Mouse (Mus musculus) heart, adult 8-10 months (tissue): ENCODE measurements around the gene Ptpn13. TPM values are rescaled to one million over a fixed set of nuclear protein-coding genes. Genes with fewer than 3 reads are reported as not detected.

Source experiments
- DNase-seq: peaks from one replicate; pipeline ENCODE4 v3.0.0; 2022; ENCODE audit warnings: low spot score
- total RNA-seq, 4 experiments: library from RNA; stranded (reverse); gene quantifications; 2 replicates each; pipeline ENCODE4 v1.2.4; 2022

Ptpn13 gene
- total RNA-seq, 4 experiments from 2014 or later, result 4.8 to 6.8 (median 5.6) TPM

DNA sequence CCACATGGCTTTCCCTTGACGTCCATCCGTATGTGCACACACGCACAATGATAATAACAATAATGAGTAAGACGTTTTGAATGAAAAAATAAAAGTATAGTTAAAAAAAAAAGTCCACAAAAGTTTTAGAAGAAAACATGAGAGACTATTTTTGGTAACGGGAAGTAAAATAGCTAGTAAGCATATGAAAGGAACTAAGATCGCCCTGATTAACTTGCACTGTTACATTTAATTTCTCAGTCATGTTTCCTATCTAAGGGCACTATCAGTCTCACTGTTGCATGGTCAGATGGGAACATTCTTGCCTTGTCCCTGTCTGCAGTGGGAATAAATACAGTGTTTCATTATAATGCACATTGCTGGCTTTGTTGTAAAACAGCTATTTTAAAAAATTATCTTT lies 2.4 kb upstream of the Ptpn13 start:
- DNase-seq, result no peak

DNA sequence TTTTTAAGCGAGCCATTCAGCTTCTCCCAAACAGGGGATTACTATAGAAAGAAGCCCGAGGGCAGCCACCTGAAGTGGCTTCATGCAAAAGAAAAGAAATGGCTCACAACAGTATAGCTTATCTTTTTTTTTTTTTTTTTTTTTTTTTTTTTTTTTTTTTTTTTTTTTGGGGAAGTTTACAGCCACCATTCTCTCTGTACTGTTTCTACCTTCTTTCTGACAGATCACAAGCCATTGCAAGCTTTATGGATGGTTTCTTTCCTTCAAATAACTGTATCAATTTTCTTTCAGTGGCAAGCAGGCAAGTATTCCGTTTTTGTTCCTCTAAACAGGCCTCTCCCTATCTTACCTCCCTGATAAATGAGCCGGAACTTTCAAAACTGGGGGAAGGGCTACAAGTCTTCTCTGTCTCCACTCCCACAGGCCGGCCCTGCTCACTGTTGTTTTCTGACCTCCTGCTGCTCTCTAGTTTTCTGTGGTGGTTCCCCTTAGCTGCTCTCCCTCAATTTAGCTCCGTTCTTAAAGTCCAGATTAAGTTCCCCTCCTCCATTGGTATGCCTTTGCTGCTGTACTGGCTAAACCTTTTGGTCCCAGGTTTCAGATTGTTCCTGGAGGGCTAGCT lies 1.6 kb upstream of the Ptpn13 start:
- no peak for DNase-seq

DNA sequence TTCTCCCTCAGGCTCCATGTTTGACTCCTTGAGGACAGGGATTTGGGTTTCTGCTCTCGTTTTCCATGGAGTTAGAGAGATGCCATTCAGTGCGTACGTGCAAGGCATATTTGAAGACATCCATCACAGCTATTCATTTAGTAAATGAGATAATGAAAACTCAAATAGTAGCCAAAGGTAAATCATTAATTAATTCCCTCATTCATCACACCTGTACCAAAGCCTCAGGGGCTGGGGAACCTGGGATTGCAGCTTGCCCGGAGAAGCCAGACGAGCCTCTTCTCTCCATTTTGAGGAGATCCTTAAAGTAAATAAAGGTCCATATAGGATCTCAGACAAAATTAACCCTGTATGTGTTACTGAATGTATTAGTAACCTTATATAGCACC lies 1.1 kb upstream of the Ptpn13 start:
- no peak for DNase-seq

DNA sequence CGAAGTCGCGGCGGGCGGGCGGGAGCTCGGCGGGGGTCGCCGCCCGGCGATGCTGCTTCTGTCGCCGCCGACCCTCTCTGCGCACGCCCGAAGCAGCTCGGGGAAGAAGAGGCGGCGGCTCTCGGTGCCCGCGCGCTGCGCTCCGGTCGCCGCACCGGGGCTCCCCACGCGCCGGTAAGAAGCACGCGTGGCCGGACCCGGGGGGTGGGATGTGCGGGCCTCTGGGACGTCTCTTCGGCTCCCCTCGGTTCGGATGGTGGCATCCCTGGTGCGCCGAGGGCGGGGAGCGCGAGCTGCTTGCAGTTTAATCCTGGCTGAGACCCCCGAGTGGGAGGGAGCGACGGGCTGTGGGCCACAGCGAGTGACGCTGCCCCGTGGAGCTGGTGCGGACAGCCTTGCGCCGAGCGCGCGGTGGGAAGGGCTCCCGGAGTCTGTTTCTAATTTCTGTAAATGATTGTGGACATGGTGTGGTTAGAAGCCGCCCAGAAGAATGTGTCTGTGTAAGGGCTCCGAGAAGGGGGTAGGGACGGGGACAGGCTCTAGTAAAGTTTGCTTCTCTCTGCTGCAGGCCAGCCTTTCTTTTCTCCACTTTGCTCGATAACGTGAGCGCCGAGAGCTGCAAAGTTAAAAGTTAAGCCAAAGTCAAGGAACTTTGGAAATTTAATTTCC lies 505 bp downstream of the Ptpn13 start:
- no peak for DNase-seq

DNA sequence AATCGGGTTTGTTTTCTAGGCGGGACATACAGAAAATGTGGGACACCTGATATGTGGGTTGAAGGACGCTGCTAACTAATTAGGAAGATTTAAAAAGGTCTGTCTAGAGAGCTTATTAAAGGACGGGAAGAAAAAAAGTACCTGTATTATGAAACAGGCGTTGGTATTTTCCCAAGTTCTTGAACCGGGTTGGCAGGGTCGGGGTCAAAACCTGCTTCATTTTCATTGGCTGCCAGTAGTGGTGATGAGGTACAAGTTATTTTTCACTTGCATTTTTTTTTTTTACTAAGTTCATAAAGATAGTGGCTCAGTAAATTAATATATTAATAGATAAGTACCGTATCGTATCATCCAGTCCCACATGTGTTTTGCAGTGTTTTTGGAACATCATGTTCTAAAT lies 1.3 kb downstream of the Ptpn13 start:
- no peak for DNase-seq

DNA sequence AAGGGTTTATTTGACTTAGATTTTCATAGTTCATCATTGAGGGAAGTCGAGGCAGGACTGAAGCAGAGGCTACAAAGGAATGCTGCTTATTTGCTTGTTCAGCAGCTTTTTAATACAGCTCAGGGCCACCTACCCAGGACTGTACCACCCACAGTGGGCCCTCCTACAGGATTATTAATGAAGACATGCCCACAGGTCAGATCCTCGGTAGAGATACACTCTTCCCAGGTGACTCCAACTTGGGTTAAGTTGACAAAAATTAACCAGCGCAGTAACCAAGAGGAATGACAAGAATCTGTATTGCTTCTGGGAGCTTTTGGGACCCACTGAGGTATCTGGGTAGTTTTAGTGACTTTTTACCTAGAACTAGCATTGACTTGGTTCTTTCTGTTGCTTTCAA lies 6.0 kb downstream of the Ptpn13 start:
- DNase-seq, result no peak

DNA sequence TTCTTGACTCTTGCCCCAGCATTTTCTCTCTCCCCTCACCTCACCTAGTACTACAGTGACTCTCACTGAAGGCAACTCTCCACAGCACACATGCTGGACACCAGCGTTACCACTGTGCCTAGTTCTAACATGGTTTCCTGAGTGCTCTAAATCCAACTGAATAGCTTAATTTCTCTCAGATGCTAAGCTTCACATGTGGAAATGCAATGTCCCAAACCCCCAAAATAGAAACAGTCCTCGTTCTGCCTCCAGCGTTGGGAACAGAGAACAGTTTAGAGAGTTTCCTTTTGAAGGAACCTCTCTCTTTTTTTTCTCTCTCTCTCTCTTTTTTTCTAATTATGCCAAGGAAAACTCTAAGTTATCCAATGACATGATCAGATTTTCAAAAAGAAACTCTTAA lies 6.5 kb downstream of the Ptpn13 start:
- no peak for DNase-seq

DNA sequence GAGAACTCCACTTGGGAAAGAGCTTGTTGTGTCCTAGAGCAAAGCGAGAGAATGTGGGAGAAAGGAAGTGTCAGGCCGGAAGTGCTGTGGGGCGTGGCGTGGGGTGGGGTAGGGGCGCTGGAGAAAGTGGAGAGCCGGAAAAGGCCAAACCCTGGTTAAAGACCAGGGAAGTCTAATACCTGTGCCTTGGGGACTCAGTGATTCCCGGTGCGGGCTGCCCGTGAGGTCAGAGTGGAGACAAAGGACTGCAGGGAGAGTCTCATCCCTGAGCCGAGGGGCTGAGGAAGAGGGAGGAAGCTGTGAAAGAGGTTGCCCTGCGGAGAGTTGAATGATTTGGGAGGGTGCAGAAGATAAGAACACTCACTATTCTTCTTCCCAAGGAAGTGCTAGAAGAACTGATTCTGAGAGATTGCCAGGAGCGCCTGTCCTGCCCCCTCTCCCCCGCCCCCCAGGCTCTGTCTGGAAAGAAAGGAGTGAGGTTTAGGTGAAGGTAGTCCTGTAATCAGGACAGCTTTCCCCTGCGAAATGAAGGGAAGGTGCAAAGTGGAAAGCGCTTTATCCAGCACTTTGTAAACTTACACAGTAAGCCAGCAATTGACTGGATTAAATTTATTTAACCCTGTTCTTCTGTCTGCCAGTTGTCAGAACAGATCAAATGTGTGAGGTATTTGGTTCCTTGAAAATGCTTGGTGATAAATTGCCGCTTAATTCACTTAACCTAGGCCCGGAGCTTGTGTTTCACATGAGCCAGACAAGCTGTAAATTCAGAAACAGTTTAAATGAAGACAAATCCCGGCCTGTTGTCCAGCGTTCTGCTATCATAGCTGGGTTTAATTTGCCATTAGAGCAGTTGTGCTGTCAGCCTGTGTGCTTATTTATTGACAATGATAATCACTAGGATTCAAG lies 11.3 kb downstream of the Ptpn13 start:
- peak; percentile 39 for DNase-seq

DNA sequence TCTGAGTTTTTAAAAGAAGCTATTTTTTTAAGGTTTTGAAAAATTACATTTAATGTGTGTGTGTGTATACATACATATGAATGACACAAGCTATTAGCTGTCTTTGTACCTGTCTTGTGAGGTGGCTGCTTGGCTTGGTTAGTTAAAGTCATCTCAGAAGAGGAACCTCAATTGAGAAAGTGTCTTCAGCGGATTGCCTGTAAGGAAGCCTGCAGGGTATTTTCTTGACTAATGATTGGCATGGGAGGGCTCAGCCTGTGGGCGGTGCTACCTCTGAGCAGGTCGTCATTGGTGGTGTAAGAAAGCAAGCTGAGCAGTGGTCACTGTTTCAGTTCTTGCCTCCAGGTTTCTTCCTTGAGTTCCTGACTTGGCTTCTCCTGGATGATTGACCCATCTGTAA lies 12.7 kb downstream of the Ptpn13 start:
- DNase-seq, result no peak

DNA sequence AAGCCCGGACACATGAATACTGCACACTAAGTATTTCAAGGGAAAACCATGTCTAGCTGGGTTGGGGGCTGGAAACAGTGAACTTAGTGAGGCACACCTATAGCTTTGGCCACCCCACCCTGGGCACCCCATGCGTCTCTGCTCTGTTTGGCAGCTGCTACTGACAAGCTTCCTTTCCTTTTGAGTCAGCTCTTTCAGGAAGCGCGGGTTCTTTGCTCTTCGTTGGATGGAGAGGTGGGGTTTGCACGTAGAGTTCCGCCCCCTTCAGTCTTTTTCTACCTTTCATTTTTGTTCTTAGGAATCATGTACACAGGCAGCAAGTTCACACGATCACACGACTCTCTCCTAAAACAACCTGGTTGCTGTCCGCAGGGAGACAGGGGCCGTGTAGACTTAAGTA lies 14.2 kb downstream of the Ptpn13 start:
- DNase-seq, result no peak

DNA sequence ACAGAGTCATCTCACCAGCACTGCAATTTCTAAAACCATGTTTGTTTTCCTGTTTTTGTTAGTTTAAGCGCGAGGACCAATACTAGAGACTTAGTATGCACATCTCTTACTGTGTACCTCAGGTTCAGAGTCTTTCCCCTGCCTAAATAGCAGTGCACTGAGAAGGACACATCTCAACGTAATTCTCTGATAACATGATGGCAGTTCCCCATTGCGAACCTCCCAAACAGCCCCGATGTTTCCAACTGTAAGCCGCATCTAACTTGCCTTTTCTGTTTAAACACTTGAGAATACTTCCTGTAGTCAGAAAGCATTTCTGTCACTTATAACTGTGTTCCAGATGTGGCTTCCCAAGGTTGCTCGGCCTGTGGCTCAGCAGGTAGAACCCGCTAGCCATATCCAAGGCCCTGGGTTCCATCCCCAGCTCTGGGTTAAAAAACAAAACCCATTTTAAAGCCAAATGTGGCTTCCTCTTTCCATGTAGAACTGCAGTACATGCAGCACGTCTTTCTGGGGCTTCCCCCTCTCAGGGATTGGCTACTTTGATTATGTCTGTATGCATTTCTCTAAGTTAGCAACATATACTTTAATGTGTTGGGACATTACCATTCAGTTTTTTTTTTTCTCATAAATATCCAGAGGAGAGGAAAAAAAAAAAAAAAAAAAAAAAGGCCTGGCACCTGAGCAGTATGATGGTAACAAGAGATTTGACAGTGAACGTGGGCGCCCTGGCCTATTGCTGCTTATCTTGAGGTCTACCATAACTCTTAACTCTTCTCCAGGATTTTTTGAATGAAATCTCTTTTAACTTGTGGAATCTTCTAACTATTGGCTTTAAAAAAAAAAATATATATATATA lies 15.7 kb downstream of the Ptpn13 start:
- no peak for DNase-seq

DNA sequence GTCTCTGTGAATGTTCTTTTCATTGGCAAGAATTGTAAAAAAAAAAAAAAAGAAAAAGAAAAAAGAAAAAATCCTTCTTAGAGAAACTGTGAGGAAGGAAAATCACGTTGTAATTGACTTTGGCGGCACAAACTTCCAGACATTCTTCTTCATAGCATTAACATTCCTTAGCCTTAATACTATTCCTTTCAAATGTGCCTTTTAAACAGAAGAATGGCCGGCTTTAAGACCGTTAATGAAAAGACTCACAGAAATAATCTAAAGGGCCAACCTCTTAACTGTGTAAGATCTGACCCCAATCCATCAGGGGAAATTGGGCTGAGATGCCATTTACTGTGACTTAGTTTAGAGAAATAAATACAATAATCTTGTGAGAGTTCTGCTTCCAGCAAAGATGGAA lies 16.7 kb downstream of the Ptpn13 start:
- no peak for DNase-seq

DNA sequence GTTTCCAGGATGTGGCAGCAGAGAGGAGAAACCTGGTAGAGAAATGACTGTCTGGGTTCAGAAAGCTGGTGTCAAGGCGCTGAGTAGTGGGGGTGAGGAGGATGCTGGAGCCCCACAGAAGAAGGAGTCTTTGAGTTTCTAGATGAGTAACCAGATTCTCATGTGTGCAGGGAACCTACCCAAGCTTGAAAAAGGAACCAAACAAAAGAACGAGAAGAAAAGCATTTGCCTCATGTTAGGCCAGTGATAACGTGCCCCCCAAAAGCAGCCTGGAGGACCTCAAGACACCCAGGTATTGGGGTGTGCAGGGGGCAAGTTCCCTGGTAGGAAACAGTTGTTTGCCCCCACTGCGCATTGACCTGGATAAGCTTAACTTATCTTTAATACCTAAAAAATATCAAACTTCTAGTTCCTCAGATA lies 17.3 kb downstream of the Ptpn13 start:
- DNase-seq, result no peak

DNA sequence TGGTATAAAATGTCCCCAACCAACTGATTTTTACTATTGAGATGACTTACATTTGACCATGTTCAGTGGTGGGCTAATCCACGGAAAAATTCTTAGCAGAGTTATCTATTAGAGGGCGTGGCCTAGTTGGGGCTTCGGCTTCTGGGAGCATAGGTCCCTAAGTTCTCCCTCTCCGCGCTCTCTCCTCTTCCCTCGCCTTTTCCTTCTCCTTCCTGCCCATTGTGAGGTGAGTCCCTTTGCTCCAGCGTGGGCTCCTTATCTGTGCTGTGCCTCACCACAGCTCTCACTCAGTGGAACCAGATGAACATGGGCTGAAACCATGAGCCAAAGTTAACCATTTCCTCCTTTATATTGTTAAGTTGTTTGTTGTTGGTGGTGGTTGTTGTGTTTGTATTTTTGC lies 17.9 kb downstream of the Ptpn13 start:
- DNase-seq, result no peak

DNA sequence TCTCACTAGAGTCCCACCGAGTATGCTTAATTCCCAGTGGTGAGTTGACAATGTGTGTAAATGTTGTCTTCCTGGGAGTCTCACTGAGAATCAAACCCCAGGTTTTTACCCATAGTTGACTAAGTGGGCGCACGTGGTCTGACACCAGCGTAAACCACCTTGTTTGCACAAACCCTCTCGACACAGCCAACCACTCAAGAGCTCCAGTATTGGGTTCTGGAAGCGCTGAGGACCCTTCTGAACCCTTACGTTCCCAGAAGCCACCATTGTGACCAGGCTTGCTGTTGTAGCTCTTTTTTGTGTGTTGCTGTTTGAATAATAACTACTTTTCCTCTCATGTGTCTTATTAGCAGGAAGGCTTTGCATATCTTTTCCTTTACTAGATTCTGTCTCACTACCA lies 20.4 kb downstream of the Ptpn13 start:
- no peak for DNase-seq

DNA sequence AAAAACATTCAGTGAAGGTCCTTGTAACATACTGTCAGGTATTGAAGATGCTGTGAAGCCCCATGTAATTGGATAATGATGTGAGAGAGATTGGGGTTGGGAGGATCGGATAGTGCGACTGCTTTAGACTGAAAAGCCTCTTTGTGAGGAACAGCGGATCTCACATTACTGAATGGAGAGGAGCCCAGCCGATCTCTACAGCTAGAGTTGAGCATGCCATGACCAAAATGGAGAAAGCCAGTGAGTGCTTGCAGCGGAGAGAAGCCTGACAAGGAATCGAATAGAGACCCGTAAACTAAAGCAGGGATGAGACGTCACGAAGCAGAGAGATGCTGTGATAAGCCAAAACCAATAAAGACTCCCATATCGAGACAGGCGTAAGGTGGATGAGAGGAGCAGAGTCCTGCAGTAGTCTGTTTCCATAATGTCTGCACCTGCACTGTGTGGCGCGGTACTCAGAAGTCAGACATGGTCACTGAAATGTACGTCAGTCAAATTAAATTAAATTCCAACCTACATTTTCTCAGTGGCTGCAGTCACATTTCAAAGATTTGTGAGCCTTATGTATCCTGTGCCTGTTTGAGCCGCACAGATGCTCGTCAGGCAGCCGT lies 22.9 kb downstream of the Ptpn13 start:
- no peak for DNase-seq

DNA sequence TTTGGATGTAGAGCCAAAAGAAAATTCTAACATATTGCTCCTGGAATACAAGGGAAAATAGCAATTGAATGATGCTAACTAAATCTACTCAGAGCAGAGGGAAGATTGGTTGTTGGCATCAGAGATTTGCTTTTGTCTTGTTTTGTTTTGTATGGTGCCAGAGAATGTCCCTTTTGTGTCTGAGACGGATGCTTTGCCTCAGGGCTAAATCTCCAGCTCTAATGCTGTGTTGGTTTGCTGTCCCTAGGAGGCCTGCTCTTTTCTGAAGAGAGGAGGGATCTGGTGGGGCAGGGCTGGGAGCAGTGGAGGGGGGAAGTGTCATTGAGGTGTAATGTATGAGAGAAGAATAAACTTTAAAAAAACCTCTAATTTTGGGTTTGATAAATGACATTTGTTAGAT lies 23.5 kb downstream of the Ptpn13 start:
- DNase-seq, result no peak

DNA sequence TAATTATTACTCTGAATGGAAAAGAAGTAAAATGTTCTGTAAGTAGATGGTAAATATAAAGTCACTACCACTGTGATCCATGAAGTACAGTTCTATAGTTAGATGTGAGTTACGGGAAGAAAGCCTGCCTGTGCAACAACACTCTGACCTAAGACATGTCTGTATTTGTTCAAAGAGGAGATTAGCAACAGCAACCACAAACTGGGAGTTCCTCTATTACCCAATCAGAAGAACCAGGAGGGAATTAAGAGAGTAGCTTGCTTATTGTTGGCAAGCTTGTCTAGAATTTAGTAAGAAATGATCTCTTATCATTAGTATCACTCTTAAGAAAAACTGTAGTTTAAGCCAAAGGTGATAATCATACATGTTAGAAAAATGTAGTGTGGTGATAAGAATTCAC lies 25.7 kb downstream of the Ptpn13 start:
- no peak for DNase-seq

DNA sequence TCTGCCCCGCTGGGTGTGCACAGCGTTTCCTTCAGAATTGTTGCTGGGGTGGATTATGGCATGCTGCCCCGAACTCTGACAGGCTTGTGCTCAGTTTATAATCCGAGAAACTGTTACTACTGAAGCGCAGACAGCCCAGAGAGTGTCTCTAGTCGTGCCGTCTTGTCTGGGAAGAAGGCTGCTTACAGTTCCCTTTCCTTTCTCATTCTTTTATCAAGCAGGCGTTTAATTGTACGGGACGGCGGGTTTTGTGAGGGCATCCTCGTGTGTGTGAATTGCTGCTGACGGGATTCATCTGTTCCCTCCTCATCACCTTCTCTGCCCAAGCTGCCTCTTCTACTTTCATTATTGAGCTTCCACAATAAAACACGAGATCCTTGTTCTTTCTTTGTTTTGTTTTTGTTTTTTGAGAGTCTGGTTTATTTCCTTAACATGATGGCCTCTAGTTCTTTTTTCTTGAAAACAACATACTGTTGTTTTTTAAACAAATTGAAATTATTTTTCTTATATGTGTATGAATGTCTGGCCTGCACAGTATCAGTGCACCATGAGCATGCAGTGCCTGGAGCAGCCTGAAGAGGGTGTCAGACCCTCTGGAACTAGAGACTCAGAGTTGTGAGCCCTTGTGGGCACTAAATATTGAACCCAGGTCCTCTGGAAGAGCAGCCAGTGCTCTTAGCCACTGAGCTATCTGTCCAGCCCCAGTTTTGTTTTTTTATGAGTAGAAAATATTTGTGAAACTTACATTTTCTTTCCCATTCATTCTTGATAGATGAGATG lies 28.6 kb downstream of the Ptpn13 start:
- no peak for DNase-seq

DNA sequence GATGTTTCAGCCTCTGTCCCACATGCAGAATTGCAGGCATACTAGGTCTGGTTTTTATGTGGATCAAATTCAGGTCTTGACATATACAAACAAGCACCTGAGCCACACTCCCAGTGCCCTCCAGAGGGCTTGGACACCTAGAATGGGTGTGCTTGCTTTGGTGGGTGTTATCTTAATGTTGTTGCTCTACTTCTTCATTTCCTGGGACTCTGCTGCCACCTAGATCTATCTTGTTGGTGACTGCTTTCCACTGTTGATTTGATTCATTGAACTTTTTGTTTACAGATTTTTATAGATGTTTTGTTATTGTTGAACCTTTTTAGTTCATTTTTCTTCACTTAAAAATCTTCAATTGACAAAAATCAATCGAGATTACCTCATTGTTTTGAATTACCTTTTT lies 31.8 kb downstream of the Ptpn13 start:
- DNase-seq, result no peak

DNA sequence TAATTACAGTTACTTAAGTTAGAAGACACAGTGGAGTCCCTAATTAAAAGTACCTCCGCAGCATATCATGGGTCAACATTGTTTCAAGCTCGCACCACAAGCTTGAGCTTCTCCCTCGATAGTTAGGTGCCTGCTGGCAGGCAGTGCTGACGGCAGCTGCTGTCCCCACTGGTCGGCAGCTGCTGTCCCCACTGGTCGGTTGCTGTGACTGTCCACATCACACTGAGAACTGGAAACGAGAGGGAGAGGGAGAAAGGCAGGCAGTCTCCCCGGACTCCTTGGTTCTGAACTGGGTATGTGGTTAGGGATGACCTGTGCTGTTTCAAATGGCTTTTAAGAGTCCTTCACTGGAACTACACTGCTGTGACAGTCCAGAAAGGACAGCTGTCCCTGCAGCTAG lies 33.4 kb downstream of the Ptpn13 start:
- DNase-seq, result no peak
